Mouse (Mus musculus): ENCODE results near the gene Syn2. TPM values are rescaled to one million over a fixed set of nuclear protein-coding genes. Genes with fewer than 3 reads are reported as not detected.

Syn2 gene
- polyA plus RNA-seq, 1 experiment from 2014 or later = 0.99 TPM

- DNase-seq (ENCODE audit: low spot score) (no peak), ATAC-seq (ENCODE audit: insufficient number of reproducible peaks, low FRiP score, low TSS enrichment, low read depth) (no peak)
- no peak overlapping the region for H3K9ac ChIP-seq (ENCODE audit: low read length)
- H3K9me3 ChIP-seq (ENCODE audit: control insufficient read depth, low read length) = no peaks in the 10 kb centered on the region
- H3K4me1 ChIP-seq (ENCODE audit: control insufficient read depth, insufficient read depth, low read length) = no peaks in the 10 kb centered on the region
- WGBS = 89% methylated on average over 4 of the region's 4 CpGs
- no peaks in the 10 kb centered on the region for H3K36me3 ChIP-seq (ENCODE audit: control insufficient read depth, insufficient read depth, low read length)
- no peaks in the 10 kb centered on the region for H3K27me3 ChIP-seq (ENCODE audit: control insufficient read depth, insufficient read depth, low read length)
- no peak overlapping the region for H3K27ac ChIP-seq (replicated peaks; ENCODE audit: low read depth, low read length)
- H3K4me3 ChIP-seq (ENCODE audit: low read depth, low read length) = no peak overlapping the region
- H3K4me2 ChIP-seq (ENCODE audit: low read depth, severe bottlenecking) = no peak overlapping the region
Measured at GRCm38 (mm10) chr6:115319686-115320085, 185.0 kb downstream of the Syn2 start.

DNA sequence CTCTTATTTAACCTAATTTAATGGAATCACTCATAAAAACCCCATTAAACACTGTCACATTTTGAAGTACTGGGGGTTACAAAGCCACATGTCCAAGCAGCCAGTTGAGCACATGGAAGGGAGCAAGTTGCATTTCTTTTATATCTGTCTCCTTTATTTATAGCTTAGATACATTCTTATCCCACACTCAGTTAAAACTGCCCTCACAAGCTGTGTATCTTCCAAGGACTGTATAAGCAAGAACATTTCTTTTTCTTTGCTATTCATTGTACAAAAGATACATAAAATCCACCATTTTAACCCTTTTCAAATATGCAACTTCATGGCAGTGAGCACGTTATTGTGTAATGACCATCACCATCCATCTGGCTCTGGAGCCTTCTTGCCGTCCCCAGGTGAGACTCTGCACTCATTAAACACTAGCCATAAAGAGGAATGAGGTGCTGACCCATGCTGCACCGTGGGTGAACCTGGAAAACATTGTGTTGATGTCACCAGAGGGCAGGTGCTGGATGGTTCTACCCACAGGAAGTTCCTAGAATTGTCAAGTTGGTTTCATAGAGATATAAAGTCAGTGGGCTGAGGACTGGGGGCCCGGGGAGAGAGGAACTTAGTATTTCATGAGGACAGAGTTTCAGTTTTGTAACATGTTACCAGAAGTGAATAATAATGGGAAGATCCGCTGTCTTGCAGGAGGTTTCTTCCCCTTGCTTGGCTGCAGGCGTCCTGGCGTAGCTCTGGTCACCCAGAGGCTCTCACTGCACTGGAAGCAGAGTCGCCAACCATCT is 186.4 kb downstream of the Syn2 start:
- DNase-seq (ENCODE audit: low spot score) (no peak), ATAC-seq (ENCODE audit: insufficient number of reproducible peaks, low FRiP score, low TSS enrichment, low read depth) (no peak)
- Histone ChIP-seq H3K4me3 (ENCODE audit: low read depth, low read length) (no peak overlapping the region), H3K36me3 (ENCODE audit: control insufficient read depth, insufficient read depth, low read length) (no peaks in the 10 kb centered on the region), H3K4me1 (ENCODE audit: control insufficient read depth, insufficient read depth, low read length) (no peaks in the 10 kb centered on the region), H3K27ac (replicated peaks; ENCODE audit: low read depth, low read length) (no peak overlapping the region), H3K9ac (ENCODE audit: low read length) (no peak overlapping the region), H3K4me2 (ENCODE audit: low read depth, severe bottlenecking) (no peak overlapping the region), H3K27me3 (ENCODE audit: control insufficient read depth, insufficient read depth, low read length) (no peaks in the 10 kb centered on the region), H3K9me3 (ENCODE audit: control insufficient read depth, low read length) (no peaks in the 10 kb centered on the region)
- 84% methylated on average over 8 of the region's 8 CpGs for WGBS

- Histone ChIP-seq H3K9ac (ENCODE audit: low read length) (no peak overlapping the region), H3K4me2 (ENCODE audit: low read depth, severe bottlenecking) (no peak overlapping the region), H3K36me3 (ENCODE audit: control insufficient read depth, insufficient read depth, low read length) (no peaks in the 10 kb centered on the region), H3K9me3 (ENCODE audit: control insufficient read depth, low read length) (no peaks in the 10 kb centered on the region), H3K4me1 (ENCODE audit: control insufficient read depth, insufficient read depth, low read length) (no peaks in the 10 kb centered on the region), H3K27me3 (ENCODE audit: control insufficient read depth, insufficient read depth, low read length) (no peaks in the 10 kb centered on the region), H3K27ac (replicated peaks; ENCODE audit: low read depth, low read length) (no peak overlapping the region), H3K4me3 (ENCODE audit: low read depth, low read length) (no peak overlapping the region)
- DNase-seq (ENCODE audit: low spot score) (no peak), ATAC-seq (ENCODE audit: insufficient number of reproducible peaks, low FRiP score, low TSS enrichment, low read depth) (no peak)
- WGBS = 80% methylated on average over 6 of the region's 6 CpGs
Measured at GRCm38 (mm10) chr6:115321883-115322351, 187.2 kb downstream of the Syn2 start.

- WGBS = 90% methylated on average over 5 of the region's 5 CpGs
Measured at GRCm38 (mm10) chr6:115322956-115323355, 188.3 kb downstream of the Syn2 start.

GRCm38 (mm10) chr6:115330964-115331363 is 196.3 kb downstream of the Syn2 start:
- Histone ChIP-seq H3K9ac (ENCODE audit: low read length) (no peak overlapping the region), H3K27me3 (ENCODE audit: control insufficient read depth, insufficient read depth, low read length) (no peaks in the 10 kb centered on the region), H3K27ac (replicated peaks; ENCODE audit: low read depth, low read length) (no peak overlapping the region), H3K9me3 (ENCODE audit: control insufficient read depth, low read length) (no peaks in the 10 kb centered on the region; the same call in 1 of the 2 replicates), H3K36me3 (ENCODE audit: control insufficient read depth, insufficient read depth, low read length) (no peaks in the 10 kb centered on the region), H3K4me3 (ENCODE audit: low read depth, low read length) (no peak overlapping the region), H3K4me2 (ENCODE audit: low read depth, severe bottlenecking) (no peak overlapping the region), H3K4me1 (ENCODE audit: control insufficient read depth, insufficient read depth, low read length) (peaks cover 4% of the 10 kb centered on the region; the same call in 1 of the 2 replicates)
- DNase-seq (ENCODE audit: low spot score) (no peak), ATAC-seq (ENCODE audit: insufficient number of reproducible peaks, low FRiP score, low TSS enrichment, low read depth) (no peak)

More at GRCm38 (mm10) chr6:115322956-115323355, 188.3 kb downstream of the Syn2 start:
- ATAC-seq (ENCODE audit: insufficient number of reproducible peaks, low FRiP score, low TSS enrichment, low read depth) (no peak), DNase-seq (ENCODE audit: low spot score) (no peak)
- H3K27ac ChIP-seq (replicated peaks; ENCODE audit: low read depth, low read length) = no peak overlapping the region
- H3K4me2 ChIP-seq (ENCODE audit: low read depth, severe bottlenecking) = no peak overlapping the region
- H3K9ac ChIP-seq (ENCODE audit: low read length) = no peak overlapping the region
- no peaks in the 10 kb centered on the region for H3K27me3 ChIP-seq (ENCODE audit: control insufficient read depth, insufficient read depth, low read length)
- H3K4me3 ChIP-seq (ENCODE audit: low read depth, low read length) = no peak overlapping the region
- no peaks in the 10 kb centered on the region; the same call in 1 of the 2 replicates for H3K9me3 ChIP-seq (ENCODE audit: control insufficient read depth, low read length)
- H3K36me3 ChIP-seq (ENCODE audit: control insufficient read depth, insufficient read depth, low read length) = no peaks in the 10 kb centered on the region
- no peaks in the 10 kb centered on the region for H3K4me1 ChIP-seq (ENCODE audit: control insufficient read depth, insufficient read depth, low read length)

Small RNAs within 50 kb of the gene (microRNA-seq; reads per million reads assigned to microRNA genes)
- gene Gm24767 = not detected

Other genes with a start within 250 kb of the Syn2 start
- 98.4 and 101 TPM in 2 replicates for gene Vgll4, start 164.9 kb upstream of the Syn2 start, polyA plus RNA-seq (2014; fragmentation: Nextera tagmentation; extraction: Ambion mirVana)
- gene Tamm41, start 97.0 kb upstream of the Syn2 start, polyA plus RNA-seq (2014; fragmentation: Nextera tagmentation; extraction: Ambion mirVana) = 91.1 and 94.2 TPM in 2 replicates
- gene Gm17482, start 92.4 kb downstream of the Syn2 start, polyA plus RNA-seq (2014; fragmentation: Nextera tagmentation; extraction: Ambion mirVana) = not detected in 2 replicates
- gene Timp4, start 117.3 kb downstream of the Syn2 start, polyA plus RNA-seq (2014; fragmentation: Nextera tagmentation; extraction: Ambion mirVana) = 0.14 and 0.31 TPM in 2 replicates
- gene Pparg, start 226.0 kb downstream of the Syn2 start, polyA plus RNA-seq (2014; fragmentation: Nextera tagmentation; extraction: Ambion mirVana) = 0.21 and 0.38 TPM in 2 replicates